Mouse (Mus musculus): Measurements from ENCODE around the gene Egln2.

The Egln2 gene

GRCm38 (mm10) chr7:27133156-27133555, 33.4 kb downstream of the Egln2 start:
- DNase-seq (ENCODE audit: inconsistent age in 2 of 2, low spot score in 1 of 2), result peak in 1 of 2 experiments; percentile 61

DNA sequence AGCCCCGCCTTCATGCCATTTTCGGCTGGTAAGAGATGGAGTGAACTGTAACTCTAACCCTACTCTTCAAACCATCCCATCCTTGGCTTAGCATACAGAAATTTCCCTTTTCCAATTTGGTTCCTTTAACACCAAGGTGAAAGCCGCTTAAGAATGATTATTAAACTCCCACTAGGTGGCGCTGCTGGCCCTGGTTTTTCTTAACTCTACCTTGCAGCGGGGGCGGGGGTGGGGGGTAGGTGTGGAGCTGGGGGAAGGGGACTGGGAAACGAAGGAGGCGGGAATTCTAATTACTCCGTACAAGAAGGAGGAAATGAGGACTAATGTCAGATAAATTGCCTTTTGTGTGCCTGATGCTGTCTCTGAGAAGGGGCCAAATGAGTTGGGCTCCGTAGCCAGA, 34.0 kb downstream of the Egln2 start:
- DNase-seq (ENCODE audit: inconsistent age in 2 of 2, low spot score in 1 of 2), result peak; percentile 45 to 84

DNA sequence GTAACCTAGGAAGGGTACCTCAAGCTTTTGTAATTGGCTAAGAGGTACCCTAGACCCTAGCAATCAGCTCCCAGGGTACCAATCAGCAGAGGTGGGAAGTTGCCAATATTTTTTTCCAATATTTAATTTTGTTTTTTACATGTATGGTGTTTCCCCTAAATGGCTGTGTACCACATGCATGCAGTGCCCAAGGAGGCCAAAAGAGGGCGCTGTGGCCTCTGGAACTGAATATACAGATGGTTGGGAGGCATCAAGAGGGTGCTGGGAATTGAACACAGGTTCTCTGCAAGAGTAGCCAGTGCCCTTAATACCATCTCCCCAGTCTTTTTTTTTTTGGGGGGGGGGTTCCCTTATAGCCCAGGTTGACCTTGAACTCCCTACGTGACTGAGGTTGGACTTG, 35.2 kb downstream of the Egln2 start:
- DNase-seq (ENCODE audit: inconsistent age in 2 of 2, low spot score in 1 of 2), result no peak

- DNase-seq (ENCODE audit: inconsistent age in 2 of 2, low spot score in 1 of 2), result peak in 1 of 2 experiments; percentile 61
These were observed 35.9 kb downstream of the Egln2 start for GRCm38 (mm10) chr7:27130521-27131370.

GRCm38 (mm10) chr7:27129811-27130210, 36.8 kb downstream of the Egln2 start:
- no peak for DNase-seq (ENCODE audit: inconsistent age in 2 of 2, low spot score in 1 of 2)

DNA sequence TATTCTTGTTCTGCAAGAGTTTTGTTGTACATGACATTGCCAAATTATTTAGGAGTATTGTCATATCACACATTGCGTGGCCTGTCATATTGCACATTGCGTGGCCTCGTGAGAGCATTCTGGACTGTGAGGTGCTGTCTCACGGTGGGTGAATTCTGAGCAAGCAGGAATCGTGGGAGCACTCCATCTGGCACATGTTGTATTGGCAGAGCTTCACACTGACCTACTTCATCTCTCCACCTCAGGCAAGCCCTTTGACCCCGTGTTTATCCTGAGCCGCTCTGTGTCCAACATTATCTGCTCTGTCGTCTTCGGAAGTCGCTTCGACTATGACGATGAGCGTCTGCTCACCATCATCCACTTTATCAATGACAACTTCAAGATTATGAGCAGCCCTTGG, 37.7 kb downstream of the Egln2 start:
- no peak for DNase-seq (ENCODE audit: inconsistent age in 2 of 2, low spot score in 1 of 2)

- peak; percentile 43 to 80 for DNase-seq (ENCODE audit: inconsistent age in 2 of 2, low spot score in 1 of 2)
These were observed 38.4 kb downstream of the Egln2 start for GRCm38 (mm10) chr7:27128162-27128561.

GRCm38 (mm10) chr7:27124969-27125368, 41.6 kb downstream of the Egln2 start:
- DNase-seq (ENCODE audit: inconsistent age in 2 of 2, low spot score in 1 of 2), result no peak

DNA sequence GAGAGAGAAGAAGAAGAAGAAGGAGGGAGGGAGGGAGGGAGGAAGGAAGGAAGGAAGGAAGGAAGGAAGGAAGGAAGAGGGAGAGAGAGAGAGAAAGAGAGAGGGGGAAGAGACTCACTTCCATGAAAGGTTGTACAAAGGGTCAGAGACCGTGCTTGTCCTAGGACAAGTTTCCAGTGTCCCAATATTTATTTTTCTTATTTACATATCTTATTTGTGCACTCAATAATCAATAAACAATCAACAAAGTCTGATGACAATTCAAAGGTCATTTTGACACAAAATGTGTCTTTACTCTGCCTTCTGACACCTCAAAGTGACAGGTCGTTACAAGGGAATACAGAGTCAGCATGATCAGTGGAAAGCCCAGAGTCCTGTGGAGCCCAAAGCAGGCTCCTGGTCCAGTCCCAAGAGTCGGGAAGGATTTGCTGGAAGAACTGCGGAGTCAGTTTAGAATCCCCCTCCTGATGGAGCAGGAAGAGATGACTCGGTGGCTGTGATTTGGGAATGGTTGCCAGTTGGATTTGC, 42.2 kb downstream of the Egln2 start:
- DNase-seq (ENCODE audit: inconsistent age in 2 of 2, low spot score in 1 of 2), result no peak

GRCm38 (mm10) chr7:27119676-27120075, 46.9 kb downstream of the Egln2 start, which contains the start of gene Cyp2f2:
Gene Cyp2f2, plus strand, starts transcription at chr7:27119909.
- DNase-seq (ENCODE audit: inconsistent age in 2 of 2, low spot score in 1 of 2), result peak; percentile 38 to 86

- DNase-seq (ENCODE audit: inconsistent age in 2 of 2, low spot score in 1 of 2), result peak in 1 of 2 experiments; percentile 80
These were observed 48.5 kb downstream of the Egln2 start for GRCm38 (mm10) chr7:27118033-27118511.

- peak in 1 of 2 experiments; percentile 9 for DNase-seq (ENCODE audit: inconsistent age in 2 of 2, low spot score in 1 of 2)
These were observed 54.6 kb downstream of the Egln2 start for GRCm38 (mm10) chr7:27111987-27112386.

- DNase-seq (ENCODE audit: inconsistent age in 2 of 2, low spot score in 1 of 2), result no peak
These were observed 55.6 kb downstream of the Egln2 start for GRCm38 (mm10) chr7:27111038-27111437.

DNA sequence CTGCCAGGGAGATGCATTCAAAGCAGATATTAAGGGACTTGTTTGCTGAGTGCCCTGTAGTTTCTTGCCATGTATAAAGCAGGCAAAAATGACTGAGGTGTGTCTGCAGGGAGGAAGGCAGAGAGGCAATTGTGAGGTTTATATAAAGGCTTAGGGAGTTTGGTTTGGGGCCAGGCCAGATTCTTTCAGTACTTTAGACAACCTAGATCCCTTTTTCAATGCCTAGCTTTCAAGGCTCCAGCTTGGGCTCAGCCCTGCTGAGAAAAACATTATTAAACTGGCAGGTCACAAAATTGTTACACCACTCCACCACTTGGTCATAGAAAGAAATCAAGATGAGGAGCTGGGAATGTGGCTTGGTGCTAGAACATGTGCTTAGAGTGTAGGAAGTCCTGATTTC, 56.3 kb downstream of the Egln2 start:
- DNase-seq (ENCODE audit: inconsistent age in 2 of 2, low spot score in 1 of 2), result peak in 1 of 2 experiments; percentile 13

All from adrenal gland, adult (tissue).